Mouse (Mus musculus) retina, postnatal 7 days (tissue): ENCODE measurements around the gene Notch2.
"Not testable (repeated sequence)": the region's sequence is repeated elsewhere in the genome, so short reads cannot be mapped to it uniquely, and the experiment has no call there.

Experiments
- DNase-seq: peaks from one replicate; pipeline ENCODE4 v3.0.0-alpha.2; 2012; ENCODE audit warnings: low read depth, low spot score

Gene Notch2

GRCm38 (mm10) chr3:98104851-98105471, 91.6 kb downstream of the Notch2 start:
- DNase-seq: no peak

GRCm38 (mm10) chr3:98105496-98105895, 92.2 kb downstream of the Notch2 start:
- no peak for DNase-seq

- no peak for DNase-seq
Observed at GRCm38 (mm10) chr3:98106115-98106514, 92.8 kb downstream of the Notch2 start.

GRCm38 (mm10) chr3:98106590-98107313, 93.4 kb downstream of the Notch2 start:
- no peak for DNase-seq

GRCm38 (mm10) chr3:98108416-98108815, 95.1 kb downstream of the Notch2 start:
- no peak for DNase-seq

GRCm38 (mm10) chr3:98108866-98109265, 95.5 kb downstream of the Notch2 start:
- no peak for DNase-seq

GRCm38 (mm10) chr3:98110610-98111009, 97.3 kb downstream of the Notch2 start:
- DNase-seq: no peak

- DNase-seq: no peak
Observed at GRCm38 (mm10) chr3:98118252-98118651, 104.9 kb downstream of the Notch2 start.

GRCm38 (mm10) chr3:98119338-98119737, 106.0 kb downstream of the Notch2 start:
- DNase-seq: no peak

- no peak for DNase-seq
Observed at GRCm38 (mm10) chr3:98120884-98121283, 107.6 kb downstream of the Notch2 start.

GRCm38 (mm10) chr3:98127775-98128174, 114.4 kb downstream of the Notch2 start:
- no peak for DNase-seq

GRCm38 (mm10) chr3:98128716-98129115, 115.4 kb downstream of the Notch2 start:
- DNase-seq: no peak

- not testable (repeated sequence) for DNase-seq
Observed at GRCm38 (mm10) chr3:98132140-98132539, 118.8 kb downstream of the Notch2 start.

- no peak for DNase-seq
Observed at GRCm38 (mm10) chr3:98132636-98133035, 119.3 kb downstream of the Notch2 start.

- no peak for DNase-seq
Observed at GRCm38 (mm10) chr3:98141456-98141855, 128.1 kb downstream of the Notch2 start.

- no peak for DNase-seq
Observed at GRCm38 (mm10) chr3:98142862-98143261, 129.5 kb downstream of the Notch2 start.

- DNase-seq: no peak
Observed at GRCm38 (mm10) chr3:98145204-98145603, 131.9 kb downstream of the Notch2 start.

GRCm38 (mm10) chr3:98146471-98147410, 133.4 kb downstream of the Notch2 start:
- no peak for DNase-seq

GRCm38 (mm10) chr3:98147706-98148105, 134.4 kb downstream of the Notch2 start:
- DNase-seq: no peak

GRCm38 (mm10) chr3:98149881-98150280, 136.6 kb downstream of the Notch2 start:
- no peak for DNase-seq

GRCm38 (mm10) chr3:98151016-98151415, 137.7 kb downstream of the Notch2 start:
- DNase-seq: no peak

GRCm38 (mm10) chr3:98153460-98153859, 140.1 kb downstream of the Notch2 start:
- no peak for DNase-seq
